Mouse (Mus musculus) induced T-regulatory cell, adult 2 months (primary cell): ENCODE data around the gene Prox2.
A peak's percentile ranks its signal among the peaks of the same experiment; 100 is the strongest.
"Not testable (repeated sequence)": the region's sequence is repeated elsewhere in the genome, so short reads cannot be mapped to it uniquely, and the experiment has no call there.

ENCODE experiments used
- DNase-seq: peaks from one replicate; pipeline ENCODE4 v3.0.0-alpha.2; 2012; ENCODE audit warnings: low read depth

The Prox2 gene

DNA sequence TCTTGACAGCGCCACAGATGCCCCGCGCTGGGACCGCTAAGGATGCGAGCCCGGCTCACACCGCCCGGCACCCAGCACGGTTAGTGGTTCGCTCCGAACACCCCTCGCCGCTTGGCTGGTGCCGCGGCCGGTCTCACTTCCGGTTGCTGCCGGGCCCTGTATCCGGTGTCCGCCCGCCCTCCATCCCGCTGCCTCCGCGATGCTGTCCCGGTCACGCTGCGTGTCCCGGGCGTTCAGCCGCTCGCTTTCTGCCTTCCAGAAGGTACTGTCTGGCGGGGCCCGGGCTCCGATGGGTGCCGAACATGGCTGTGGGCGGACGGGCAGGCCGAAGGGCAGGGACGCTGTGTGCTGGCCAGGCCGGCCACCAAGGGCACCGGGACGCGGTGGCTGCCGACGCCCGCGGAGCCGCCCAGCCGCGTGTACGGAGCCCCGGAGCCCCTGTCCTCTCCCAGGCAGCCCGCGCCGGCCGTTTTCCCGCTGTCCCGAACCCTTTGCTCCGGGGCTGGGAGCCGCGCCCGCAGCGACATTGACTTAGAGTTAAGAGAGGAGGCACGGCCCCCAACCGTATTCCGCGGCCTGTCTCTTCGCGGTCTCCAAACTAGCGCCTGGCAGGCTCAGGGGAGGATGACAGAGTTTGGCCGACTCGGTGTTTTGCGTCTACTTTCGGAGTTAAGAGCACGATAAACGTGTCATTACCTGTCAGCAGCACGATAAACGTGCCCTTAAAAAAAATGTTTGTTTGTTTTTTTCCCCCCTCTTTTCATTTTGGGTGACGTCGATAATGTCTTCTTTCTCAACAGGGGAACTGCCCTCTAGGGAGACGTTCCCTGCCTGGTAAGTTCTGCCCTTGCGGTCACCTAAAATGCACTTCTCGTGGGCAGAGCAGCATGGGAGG, at the start of gene Prox2, which contains the start of gene Dlst:
Gene Prox2, minus strand, starts transcription at position 62 of the 895 bp plus-strand sequence.
Gene Dlst, plus strand, starts transcription at position 136 of the 895 bp plus-strand sequence.
- DNase-seq, result peak; percentile 90

DNA sequence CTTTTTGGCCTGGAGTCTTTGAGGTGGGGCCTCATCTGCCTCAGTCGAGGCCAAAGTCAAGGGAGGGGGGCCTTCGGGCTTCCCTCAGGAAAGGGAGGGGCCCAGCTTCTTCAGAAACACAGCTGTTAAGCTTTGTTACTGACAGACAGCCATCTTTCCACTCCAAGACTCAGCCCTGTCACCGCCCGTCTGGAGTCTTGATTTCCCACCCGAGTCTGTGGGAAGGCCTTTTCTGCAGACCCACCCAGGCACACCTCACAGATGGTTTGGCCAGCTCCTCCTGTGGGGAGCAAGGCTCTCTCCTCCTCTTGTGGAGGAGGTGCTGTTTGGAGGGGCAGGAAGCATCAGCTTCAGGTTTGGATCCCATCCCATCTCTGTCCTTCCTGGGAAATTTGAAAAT, 49.0 kb upstream of the Prox2 start:
- no peak for DNase-seq

GRCm38 (mm10) chr12:85158801-85159200, 48.2 kb upstream of the Prox2 start:
- DNase-seq, result no peak

GRCm38 (mm10) chr12:85157797-85158460, 47.4 kb upstream of the Prox2 start:
- no peak for DNase-seq

GRCm38 (mm10) chr12:85156324-85156723, 45.8 kb upstream of the Prox2 start:
- DNase-seq, result no peak

- DNase-seq, result no peak
These were observed 42.5 kb upstream of the Prox2 start for GRCm38 (mm10) chr12:85153011-85153410.

DNA sequence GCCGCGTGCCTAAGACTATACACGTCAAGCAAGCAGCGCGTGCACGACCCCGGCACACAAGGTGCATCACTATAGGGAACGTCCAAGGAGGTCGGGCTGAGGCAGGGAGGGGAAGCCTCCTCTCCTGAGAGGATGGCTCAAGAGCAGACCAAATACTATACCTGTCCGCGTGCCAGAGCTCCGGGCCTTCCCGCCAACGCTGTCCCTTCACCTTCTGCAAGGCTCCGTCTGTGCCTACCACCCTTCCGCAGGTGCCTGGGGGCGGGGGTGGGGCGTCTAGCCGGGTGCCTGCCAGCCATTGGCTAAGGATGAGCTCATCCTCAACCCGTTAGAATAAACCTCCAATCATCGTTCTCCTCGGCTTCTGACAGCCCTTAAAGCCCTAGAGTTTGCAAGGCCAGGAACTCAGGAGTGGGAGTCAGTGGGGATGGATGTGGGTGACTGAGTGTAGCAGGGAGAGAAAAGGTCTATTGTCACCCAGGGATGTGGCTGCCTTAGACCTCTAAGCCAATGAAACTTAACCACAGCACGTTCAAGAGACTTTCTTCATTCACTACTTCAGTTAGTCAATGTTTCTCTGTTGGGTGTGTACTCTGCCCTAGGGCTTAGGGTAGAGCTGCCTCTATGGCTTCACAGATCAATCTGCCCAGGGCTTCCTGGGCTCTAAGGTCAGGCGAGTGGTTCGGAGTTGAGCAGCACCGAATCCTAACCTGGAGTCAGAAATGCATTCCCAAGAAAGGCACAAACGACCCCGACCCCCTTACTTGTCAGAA, 40.6 kb upstream of the Prox2 start, which contains the start of gene Rps6kl1:
Gene Rps6kl1, minus strand, starts transcription at position 263 of the 773 bp plus-strand sequence.
- peak; percentile 81 for DNase-seq

- no peak for DNase-seq
These were observed 39.9 kb upstream of the Prox2 start for GRCm38 (mm10) chr12:85150321-85151001.

GRCm38 (mm10) chr12:85146881-85147280, 36.3 kb upstream of the Prox2 start:
- DNase-seq, result no peak

GRCm38 (mm10) chr12:85146355-85146754, 35.8 kb upstream of the Prox2 start:
- no peak for DNase-seq

GRCm38 (mm10) chr12:85145630-85146029, 35.1 kb upstream of the Prox2 start:
- no peak for DNase-seq

DNA sequence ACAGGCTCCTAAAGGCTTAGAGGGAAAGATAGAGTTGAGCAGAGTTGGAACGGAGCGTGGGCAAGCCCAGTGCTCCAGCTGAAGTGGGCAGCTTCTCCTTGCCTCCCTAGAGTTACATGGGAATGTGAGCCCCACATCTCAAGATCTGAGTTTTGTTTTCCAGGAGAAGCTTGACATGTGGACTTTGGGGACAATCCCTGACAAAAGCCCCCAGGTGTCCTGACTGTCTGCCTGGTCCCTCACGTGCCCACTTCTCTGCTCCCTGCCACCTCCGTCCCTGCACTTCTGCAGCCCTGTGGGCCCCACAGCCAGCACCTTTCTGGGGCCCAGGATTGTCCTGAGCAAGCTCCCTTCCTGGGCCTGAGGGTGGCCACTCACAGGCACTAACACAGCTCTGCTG, 34.3 kb upstream of the Prox2 start:
- DNase-seq, result no peak

DNA sequence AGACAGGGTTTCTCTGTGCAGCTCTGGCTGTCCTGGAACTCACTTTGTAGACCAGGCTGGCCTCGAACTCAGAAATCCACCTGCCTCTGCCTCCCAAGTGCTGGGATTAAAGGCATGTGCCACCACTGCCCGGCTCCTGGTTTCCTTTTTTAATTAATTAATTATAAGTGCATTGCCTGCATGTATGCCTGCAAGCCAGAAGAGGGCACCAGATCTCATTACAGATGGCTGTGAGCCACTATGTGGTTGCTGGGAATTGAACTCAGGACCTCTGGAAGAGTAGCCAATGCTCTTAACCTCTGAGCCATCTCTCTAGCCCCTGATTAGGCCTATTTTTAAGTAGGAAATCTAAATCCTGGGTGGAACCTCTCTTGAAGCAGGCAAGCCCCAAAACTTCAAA, 33.7 kb upstream of the Prox2 start:
- not testable (repeated sequence) for DNase-seq

- DNase-seq, result peak; percentile 89
These were observed 32.2 kb upstream of the Prox2 start for GRCm38 (mm10) chr12:85142803-85143202.

- DNase-seq, result no peak
These were observed 30.5 kb upstream of the Prox2 start for GRCm38 (mm10) chr12:85141096-85141495.

- DNase-seq, result no peak
These were observed 29.6 kb upstream of the Prox2 start for GRCm38 (mm10) chr12:85140036-85140701.

- DNase-seq, result no peak
These were observed 26.1 kb upstream of the Prox2 start for GRCm38 (mm10) chr12:85136627-85137026.

DNA sequence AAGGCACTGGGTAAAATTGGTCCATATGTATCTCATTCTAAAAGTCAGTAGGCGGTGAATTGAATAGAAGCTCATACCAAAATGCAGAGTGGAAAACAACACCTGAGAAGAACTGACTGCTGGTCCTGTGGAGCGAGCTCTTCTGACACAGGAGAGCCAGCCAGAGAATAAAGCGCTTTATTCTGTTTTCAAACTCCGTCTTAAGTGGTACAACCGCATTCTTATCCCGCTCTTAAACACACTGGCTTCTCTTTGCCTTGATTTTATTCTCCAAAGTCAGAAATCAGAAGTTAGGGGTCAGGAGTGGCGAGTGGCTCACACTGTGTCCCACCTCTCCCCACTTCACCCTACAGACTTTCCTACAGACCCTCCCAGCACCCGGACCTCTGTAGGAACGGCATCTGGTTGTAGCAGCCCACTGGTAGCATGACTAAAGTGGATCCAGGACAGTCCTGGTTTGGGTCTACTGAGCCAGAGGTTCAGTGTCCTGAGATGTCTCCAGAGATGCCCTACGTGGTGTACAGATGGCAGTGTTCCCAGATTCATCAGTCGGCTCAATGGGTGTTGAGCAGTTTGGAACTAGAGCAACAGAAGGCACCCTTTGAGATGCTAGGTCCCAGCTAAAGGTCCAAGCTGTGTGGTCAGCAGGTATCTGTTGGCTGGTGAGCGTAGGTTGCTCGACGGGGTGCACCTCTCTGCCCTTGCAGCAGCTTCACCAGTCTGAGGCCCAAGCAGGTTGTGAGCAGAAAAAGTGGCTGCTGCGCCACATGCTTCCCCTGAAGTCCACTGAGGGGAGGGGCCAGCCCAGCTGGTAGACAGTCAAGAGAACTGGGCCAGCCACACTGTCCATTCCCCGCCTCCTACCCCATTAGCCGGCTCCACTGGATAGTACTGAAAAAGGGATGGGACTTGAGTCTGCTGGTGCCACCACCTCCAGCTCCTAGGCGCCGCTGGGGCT, 25.2 kb upstream of the Prox2 start:
- DNase-seq, result no peak

DNA sequence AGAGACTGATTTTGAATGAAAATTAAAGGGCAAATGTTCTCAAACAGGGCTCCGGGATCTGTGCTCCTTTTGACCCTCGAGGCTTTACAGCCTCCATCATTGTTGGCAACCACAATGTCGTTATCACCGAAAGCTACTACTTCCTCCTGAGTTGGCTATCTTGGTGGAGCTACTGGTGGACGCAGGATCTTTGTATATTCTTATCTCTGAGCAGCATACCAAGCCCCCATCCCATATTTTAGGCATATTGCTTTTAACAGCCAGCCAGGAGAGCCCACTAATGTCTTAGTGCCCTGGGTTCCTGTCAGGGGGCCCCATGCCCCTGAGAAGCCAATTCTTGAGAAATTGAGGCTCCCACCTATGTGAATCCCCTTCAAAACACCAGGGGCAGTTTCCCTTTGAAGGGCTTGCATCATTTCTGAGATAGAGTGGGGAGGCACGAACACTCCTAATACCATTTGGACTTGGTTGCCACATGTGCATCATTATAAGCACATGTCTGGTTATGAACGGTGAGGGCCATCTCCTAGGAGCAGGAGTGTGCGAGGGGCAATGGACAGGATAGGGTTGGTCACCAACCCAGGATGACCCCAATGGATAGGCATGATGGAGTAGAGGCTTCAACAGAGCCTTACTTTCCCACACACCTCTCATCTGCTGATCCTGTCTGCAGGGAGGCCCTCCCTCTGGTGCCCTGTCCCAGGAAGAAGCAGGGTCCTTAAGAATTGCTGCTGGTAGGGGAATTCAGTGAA, 23.7 kb upstream of the Prox2 start:
- DNase-seq, result no peak
